Mouse (Mus musculus) intestine, embryonic 14.5 days (tissue): ENCODE data around the gene Ctso. TPM values are rescaled to one million over a fixed set of nuclear protein-coding genes. Genes with fewer than 3 reads are reported as not detected.

Experiments used
- ATAC-seq: fragments of 200-750 bp; cut with Nextera tagmentation; replicated peaks from 2 replicates; pipeline ENCODE4 v1.8.0; 2017; ENCODE audit warnings: low read depth, moderate number of reproducible peaks, moderate TSS enrichment, moderate library complexity; ENCODE audit not compliant: low FRiP score, low TSS enrichment
- DNase-seq: peaks from one replicate; pipeline ENCODE4 v3.0.0-alpha.2; 2018; ENCODE audit warnings: low spot score
- H3K27ac ChIP-seq: fragments of 300-500 bp; sonication (generic); 2 replicates; pipeline ENCODE4 v1.5.1; 2014; ENCODE audit warnings: low read depth, mild to moderate bottlenecking, control low read depth
- H3K27me3 ChIP-seq: fragments of 300-500 bp; sonication (generic); replicated peaks from 2 replicates; pipeline ENCODE4 v1.6.1; 2014; ENCODE audit warnings: low read length, control low read depth; ENCODE audit not compliant: control insufficient read depth, insufficient read depth
- H3K36me3 ChIP-seq: fragments of 300-500 bp; sonication (generic); 2 replicates; pipeline ENCODE4 v1.6.1; 2014; ENCODE audit warnings: low read length, control low read depth; ENCODE audit not compliant: control insufficient read depth, insufficient read depth
- H3K4me1 ChIP-seq: fragments of 300-500 bp; sonication (generic); replicated peaks from 2 replicates; pipeline ENCODE4 v1.6.1; 2014; ENCODE audit warnings: low read length, control low read depth, mixed read lengths; ENCODE audit not compliant: control insufficient read depth, insufficient read depth
- H3K4me2 ChIP-seq: fragments of 300-500 bp; sonication (generic); 2 replicates; pipeline ENCODE4 v1.6.1; 2014; ENCODE audit warnings: low read length
- H3K4me3 ChIP-seq: fragments of 300-500 bp; sonication (generic); 2 replicates; pipeline ENCODE4 v1.5.1; 2014; ENCODE audit warnings: low read depth, low read length, control low read depth, mixed read lengths
- H3K9ac ChIP-seq: fragments of 300-500 bp; sonication (generic); 2 replicates; pipeline ENCODE4 v1.6.1; 2014; ENCODE audit warnings: mild to moderate bottlenecking, low read length
- H3K9me3 ChIP-seq: fragments of 300-500 bp; sonication (generic); 2 replicates; pipeline ENCODE4 v1.6.1; 2016; ENCODE audit warnings: low read length, control low read depth; ENCODE audit not compliant: control insufficient read depth
- WGBS: fragments of 180-500 bp; shearing (Covaris S2); extraction: QIAGEN DNeasy Blood & Tissue Kit; methylation state at CpG from one replicate; pipeline ENCODE4 v1.1.7; 2014; 5-methylcytosine and 5-hydroxymethylcytosine counted together
- polyA plus RNA-seq: library from polyadenylated mRNA; unstranded; fragments of >200 nt; fragmentation: Nextera tagmentation; extraction: Ambion mirVana; gene quantifications from 2 replicates; pipeline ENCODE4 v1.2.1, GENCODE M21; 2014

Ctso gene
- polyA plus RNA-seq, 1 experiment from 2014 or later: 17.2 TPM

- 0 out of 2 replicates have a peak, but pooled peaks cover 4% of the 10 kb centered on the region for H3K4me1 ChIP-seq
- WGBS: 42% methylated on average over 4 of the region's 4 CpGs
- H3K36me3 ChIP-seq: no peaks in the 10 kb centered on the region
- no peak overlapping the region for H3K4me2 ChIP-seq
- H3K27me3 ChIP-seq: no peaks in the 10 kb centered on the region
- H3K9ac ChIP-seq: no peak overlapping the region
- DNase-seq (no peak), ATAC-seq (no peak)
- H3K27ac ChIP-seq: no peak overlapping the region
- no peak overlapping the region for H3K4me3 ChIP-seq
- H3K9me3 ChIP-seq: no peaks in the 10 kb centered on the region
These were observed 43.2 kb downstream of the Ctso start for GRCm38 (mm10) chr3:81975607-81976006.

- Histone ChIP-seq H3K27ac (no peak within 1 kb of the TSS), H3K36me3 (no peaks in the 10 kb centered on the region), H3K4me2 (no peak within 1 kb of the TSS), H3K9me3 (no peaks in the 10 kb centered on the region), H3K9ac (no peak within 1 kb of the TSS), H3K4me1 (0 out of 2 replicates have a peak, but pooled peaks cover 4% of the 10 kb centered on the region), H3K4me3 (no peak within 1 kb of the TSS), H3K27me3 (no peaks in the 10 kb centered on the region)
- DNase-seq: no peak
- ATAC-seq: no peak
These were observed 43.7 kb downstream of the Ctso start, which contains the start of gene Tdo2 for GRCm38 (mm10) chr3:81976102-81976501. Tdo2 (minus strand) TSS chr3:81976202.

GRCm38 (mm10) chr3:81981576-81981975 is 49.2 kb downstream of the Ctso start:
- no peak overlapping the region for H3K27ac ChIP-seq
- 0 out of 2 replicates have a peak, but pooled peaks cover 3% of the 10 kb centered on the region for H3K4me1 ChIP-seq
- H3K4me2 ChIP-seq: no peak overlapping the region
- H3K4me3 ChIP-seq: no peak overlapping the region
- H3K9ac ChIP-seq: no peak overlapping the region
- H3K27me3 ChIP-seq: no peaks in the 10 kb centered on the region
- ATAC-seq (no peak), DNase-seq (no peak)
- no peaks in the 10 kb centered on the region for H3K36me3 ChIP-seq
- H3K9me3 ChIP-seq: no peaks in the 10 kb centered on the region
- 87% methylated on average over 5 of the region's 5 CpGs for WGBS

- no peak within 1 kb of the TSS for H3K4me2 ChIP-seq
- no peak within 1 kb of the TSS for H3K27ac ChIP-seq
- 64% methylated on average over 5 of the region's 5 CpGs for WGBS
- ATAC-seq: no peak
- no peak within 1 kb of the TSS for H3K9ac ChIP-seq
- no peaks in the 10 kb centered on the region for H3K9me3 ChIP-seq
- no peak within 1 kb of the TSS for H3K4me3 ChIP-seq
- 0 out of 2 replicates have a peak, but pooled peaks cover 3% of the 10 kb centered on the region for H3K4me1 ChIP-seq
- no peaks in the 10 kb centered on the region for H3K27me3 ChIP-seq
- H3K36me3 ChIP-seq: no peaks in the 10 kb centered on the region
- no peak for DNase-seq
These were observed 49.6 kb downstream of the Ctso start, which contains the start of gene Asic5 for GRCm38 (mm10) chr3:81981990-81982389. Asic5 (plus strand) TSS chr3:81982290.

GRCm38 (mm10) chr3:81983120-81983895 is 50.9 kb downstream of the Ctso start:
- Histone ChIP-seq H3K9ac (no peak overlapping the region), H3K27me3 (no peaks in the 10 kb centered on the region), H3K36me3 (no peaks in the 10 kb centered on the region), H3K27ac (no peak overlapping the region), H3K4me1 (0 out of 2 replicates have a peak, but pooled peaks cover 3% of the 10 kb centered on the region), H3K4me2 (no peak overlapping the region), H3K9me3 (no peaks in the 10 kb centered on the region), H3K4me3 (no peak overlapping the region)
- 78% methylated on average over 8 of the region's 8 CpGs for WGBS
- DNase-seq (no peak), ATAC-seq (no peak)

- Histone ChIP-seq H3K27ac (no peak overlapping the region), H3K9ac (no peak overlapping the region), H3K4me3 (no peak overlapping the region), H3K4me1 (0 out of 2 replicates have a peak, but pooled peaks cover 3% of the 10 kb centered on the region), H3K27me3 (no peaks in the 10 kb centered on the region), H3K36me3 (no peaks in the 10 kb centered on the region), H3K9me3 (no peaks in the 10 kb centered on the region), H3K4me2 (no peak overlapping the region)
- 61% methylated on average over 1 of the region's 1 CpGs for WGBS
- no peak for DNase-seq
- no peak for ATAC-seq
These were observed 52.7 kb downstream of the Ctso start for GRCm38 (mm10) chr3:81985100-81985499.

- ATAC-seq (no peak), DNase-seq (no peak)
- H3K9me3 ChIP-seq: no peaks in the 10 kb centered on the region
- WGBS: 79% methylated on average over 2 of the region's 2 CpGs
- no peak overlapping the region for H3K27ac ChIP-seq
- no peaks in the 10 kb centered on the region for H3K36me3 ChIP-seq
- no peak overlapping the region for H3K4me2 ChIP-seq
- H3K9ac ChIP-seq: no peak overlapping the region
- H3K27me3 ChIP-seq: no peaks in the 10 kb centered on the region
- 0 out of 2 replicates have a peak, but pooled peaks cover 3% of the 10 kb centered on the region for H3K4me1 ChIP-seq
- no peak overlapping the region for H3K4me3 ChIP-seq
These were observed 53.7 kb downstream of the Ctso start for GRCm38 (mm10) chr3:81986103-81986502.

- ATAC-seq: no peak
- 94% methylated on average over 3 of the region's 3 CpGs for WGBS
These were observed 55.2 kb downstream of the Ctso start for GRCm38 (mm10) chr3:81987628-81988027.

GRCm38 (mm10) chr3:81989692-81990141 is 57.3 kb downstream of the Ctso start:
- H3K4me2 ChIP-seq: no peak overlapping the region
- H3K9ac ChIP-seq: no peak overlapping the region
- H3K4me1 ChIP-seq: no peaks in the 10 kb centered on the region
- H3K4me3 ChIP-seq: no peak overlapping the region
- no peaks in the 10 kb centered on the region for H3K36me3 ChIP-seq
- no peak overlapping the region for H3K27ac ChIP-seq
- no peaks in the 10 kb centered on the region for H3K9me3 ChIP-seq
- 14% methylated on average over 2 of the region's 2 CpGs for WGBS
- DNase-seq (no peak), ATAC-seq (no peak)
- H3K27me3 ChIP-seq: no peaks in the 10 kb centered on the region

More at GRCm38 (mm10) chr3:81987628-81988027, 55.2 kb downstream of the Ctso start:
- no peak for DNase-seq
- Histone ChIP-seq H3K9me3 (no peaks in the 10 kb centered on the region), H3K9ac (no peak overlapping the region), H3K27ac (no peak overlapping the region), H3K4me3 (no peak overlapping the region), H3K36me3 (no peaks in the 10 kb centered on the region), H3K4me1 (no peaks in the 10 kb centered on the region), H3K4me2 (no peak overlapping the region), H3K27me3 (no peaks in the 10 kb centered on the region)
